Mouse (Mus musculus) small intestine, adult 2 months (tissue): ENCODE measurements around the gene Car11. TPM values are rescaled to one million over a fixed set of nuclear protein-coding genes. Genes with fewer than 3 reads are reported as not detected.
A peak's percentile ranks its signal among the peaks of the same experiment; 100 is the strongest.

Source experiments
- H3K27ac ChIP-seq: fragments of 200-500 bp; 2 replicates; pipeline ENCODE4 v1.5.1; 2012; ENCODE audit warnings: low read depth, low read length, control low read depth, inconsistent platforms; ENCODE audit not compliant: insufficient read depth
- H3K27me3 ChIP-seq: fragments of 200-500 bp; 2 replicates; pipeline ENCODE4 v1.6.1; 2012; ENCODE audit warnings: mild to moderate bottlenecking, moderate library complexity, low read length, inconsistent platforms; ENCODE audit not compliant: control insufficient read depth, insufficient read depth
- H3K36me3 ChIP-seq: fragments of 200-500 bp; 2 replicates; pipeline ENCODE4 v1.6.1; 2012; ENCODE audit warnings: mild to moderate bottlenecking, low read length, control low read depth, inconsistent platforms; ENCODE audit not compliant: control insufficient read depth, insufficient read depth
- H3K4me1 ChIP-seq: fragments of 200-500 bp; 2 replicates; pipeline ENCODE4 v1.6.1; 2012; ENCODE audit warnings: low read length, inconsistent platforms, mixed read lengths; ENCODE audit not compliant: control insufficient read depth, insufficient read depth, insufficient read length
- H3K4me3 ChIP-seq: fragments of 200-500 bp; 2 replicates; pipeline ENCODE4 v1.5.1; 2012; ENCODE audit warnings: low read depth, mild to moderate bottlenecking, control low read depth, inconsistent platforms, low read length, moderate library complexity
- CTCF ChIP-seq: fragments of 200-500 bp; IDR thresholded peaks from 2 replicates; pipeline ENCODE4 v1.5.1; 2012; ENCODE audit warnings: low read depth, mild to moderate bottlenecking, control low read depth, inconsistent platforms, low read length, moderate library complexity, mixed read lengths; ENCODE audit not compliant: insufficient replicate concordance, insufficient read length; ENCODE audit errors: extremely low read depth
- POLR2A ChIP-seq: fragments of 200-500 bp; IDR thresholded peaks from 2 replicates; pipeline ENCODE4 v1.6.1; 2012; ENCODE audit warnings: low read depth, mild to moderate bottlenecking, control low read depth, inconsistent platforms, low read length, moderate library complexity
- WGBS: fragments of 180-500 bp; shearing (Covaris S2); methylation state at CpG from one replicate; pipeline ENCODE4 v1.1.7; 2018; 5-methylcytosine and 5-hydroxymethylcytosine counted together
- polyA plus RNA-seq: library from polyadenylated mRNA; depleted of rRNA; stranded (reverse); fragments of >200 nt; gene quantifications from 2 replicates; pipeline ENCODE4 v1.2.3, GENCODE M21; 2012

The Car11 gene
- polyA plus RNA-seq, 1 experiment, result 2.3 TPM

GRCm38 (mm10) chr7:45682144-45683126 lies 17.2 kb upstream of the Car11 start:
- no peaks in the 10 kb centered on the region for H3K36me3 ChIP-seq
- 36% methylated on average over 14 of the region's 14 CpGs for WGBS
- peaks cover 15% of the 10 kb centered on the region; the same call in 1 of the 2 replicates for H3K27me3 ChIP-seq
- TF ChIP-seq CTCF, result peak; percentile 98
- TF ChIP-seq POLR2A, result 0 out of 2 replicates have a peak, but pooled peaks have one; percentile 10
- peak overlapping the region; percentile 33; the same call in 1 of the 2 replicates for H3K27ac ChIP-seq
- peak overlapping the region; percentile 16; the same call in 1 of the 2 replicates for H3K4me3 ChIP-seq
- peaks cover 4% of the 10 kb centered on the region for H3K4me1 ChIP-seq

GRCm38 (mm10) chr7:45683396-45684050 lies 16.1 kb upstream of the Car11 start, which contains the start of gene Ntn5:
Gene Ntn5 (plus strand): TSS chr7:45684022.
- Histone ChIP-seq H3K27me3 (peaks cover 11% of the 10 kb centered on the region; the same call in 1 of the 2 replicates), H3K27ac (no peak within 1 kb of the TSS), H3K4me1 (peaks cover 3% of the 10 kb centered on the region), H3K36me3 (no peaks in the 10 kb centered on the region), H3K4me3 (no peak within 1 kb of the TSS)
- TF ChIP-seq POLR2A (no peak), CTCF (no peak)
- 87% methylated on average over 7 of the region's 7 CpGs for WGBS

GRCm38 (mm10) chr7:45685811-45686210 lies 13.8 kb upstream of the Car11 start:
- TF ChIP-seq CTCF (no peak), POLR2A (no peak)
- H3K27me3 ChIP-seq, result peaks cover 5% of the 10 kb centered on the region; the same call in 1 of the 2 replicates
- H3K27ac ChIP-seq, result no peak overlapping the region
- H3K4me3 ChIP-seq, result no peak overlapping the region
- 61% methylated on average over 10 of the region's 10 CpGs for WGBS
- H3K36me3 ChIP-seq, result no peaks in the 10 kb centered on the region
- peaks cover 3% of the 10 kb centered on the region for H3K4me1 ChIP-seq

- H3K36me3 ChIP-seq, result no peaks in the 10 kb centered on the region
- 57% methylated on average over 3 of the region's 3 CpGs for WGBS
- peaks cover 5% of the 10 kb centered on the region; the same call in 1 of the 2 replicates for H3K27me3 ChIP-seq
- TF ChIP-seq POLR2A, result no peak
- TF ChIP-seq CTCF, result no peak
- peaks cover 3% of the 10 kb centered on the region for H3K4me1 ChIP-seq
- no peak overlapping the region for H3K27ac ChIP-seq
- no peak overlapping the region for H3K4me3 ChIP-seq
Observed at GRCm38 (mm10) chr7:45686841-45687240, 12.8 kb upstream of the Car11 start.

- Histone ChIP-seq H3K36me3 (no peaks in the 10 kb centered on the region), H3K4me1 (no peaks in the 10 kb centered on the region), H3K27me3 (peaks cover 5% of the 10 kb centered on the region; the same call in 1 of the 2 replicates), H3K4me3 (no peak overlapping the region), H3K27ac (no peak overlapping the region)
- TF ChIP-seq CTCF (no peak), POLR2A (no peak)
- WGBS, result 71% methylated on average over 6 of the region's 6 CpGs
Observed at GRCm38 (mm10) chr7:45689099-45689498, 10.5 kb upstream of the Car11 start.

GRCm38 (mm10) chr7:45689800-45690199 lies 9.8 kb upstream of the Car11 start:
- Histone ChIP-seq H3K36me3 (no peaks in the 10 kb centered on the region), H3K27ac (no peak overlapping the region), H3K27me3 (peaks cover 5% of the 10 kb centered on the region; the same call in 1 of the 2 replicates), H3K4me1 (no peaks in the 10 kb centered on the region), H3K4me3 (no peak overlapping the region)
- TF ChIP-seq POLR2A (no peak), CTCF (no peak)
- 60% methylated on average over 11 of the region's 11 CpGs for WGBS
